Mouse (Mus musculus) adrenal gland, adult (tissue): Measurements from ENCODE around the gene Smtnl2.

Experiments used
- DNase-seq, 2 experiments: peaks; one replicate each; pipeline ENCODE4 v3.0.0; 2022 to 2023; ENCODE audit warnings: low spot score in 1 of 2; ENCODE audit not compliant: inconsistent age in 2 of 2

Smtnl2 gene

DNA sequence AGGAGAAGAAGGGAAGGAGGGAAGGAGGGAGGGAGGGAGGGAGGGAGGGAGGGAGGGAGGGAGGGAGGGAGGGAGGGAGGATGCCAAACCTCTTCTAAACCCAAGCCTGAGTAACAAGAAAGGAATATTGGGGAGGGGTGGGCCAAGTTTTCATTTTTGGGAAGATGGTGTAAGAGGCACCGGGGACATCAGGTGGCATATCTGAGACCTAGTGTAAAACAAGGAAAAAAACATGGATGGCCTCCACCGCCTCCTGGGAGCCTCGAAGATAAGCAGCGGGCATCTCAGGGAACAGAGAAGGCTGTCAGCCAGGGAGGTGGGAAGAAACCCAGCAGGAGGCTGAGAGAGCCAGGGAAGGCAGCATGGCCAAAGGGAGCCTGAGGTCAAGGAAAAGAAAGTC lies 6.0 kb downstream of the Smtnl2 start:
- DNase-seq: no peak

DNA sequence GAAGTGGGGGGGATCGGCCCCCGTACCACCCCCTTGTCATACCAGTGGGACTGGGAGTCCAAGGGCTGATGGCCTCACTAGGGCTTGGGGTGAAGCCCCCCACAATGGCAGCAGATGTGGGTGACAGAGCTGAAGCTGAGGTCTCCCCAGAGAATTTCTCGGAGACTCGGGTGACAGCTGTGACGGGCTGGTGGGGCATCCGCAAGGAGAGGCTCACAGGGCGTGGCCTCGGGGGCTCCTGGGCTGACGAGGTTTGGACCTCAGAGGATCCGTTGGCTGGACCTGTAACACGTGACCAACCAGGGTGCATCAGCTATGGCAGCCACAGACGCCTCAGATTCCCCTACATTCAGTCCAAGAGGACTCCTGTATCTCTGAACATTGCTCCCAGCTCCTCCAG lies 8.5 kb downstream of the Smtnl2 start:
- DNase-seq: no peak

- no peak for DNase-seq
Observed at GRCm38 (mm10) chr11:72402017-72402416, 9.5 kb downstream of the Smtnl2 start.

DNA sequence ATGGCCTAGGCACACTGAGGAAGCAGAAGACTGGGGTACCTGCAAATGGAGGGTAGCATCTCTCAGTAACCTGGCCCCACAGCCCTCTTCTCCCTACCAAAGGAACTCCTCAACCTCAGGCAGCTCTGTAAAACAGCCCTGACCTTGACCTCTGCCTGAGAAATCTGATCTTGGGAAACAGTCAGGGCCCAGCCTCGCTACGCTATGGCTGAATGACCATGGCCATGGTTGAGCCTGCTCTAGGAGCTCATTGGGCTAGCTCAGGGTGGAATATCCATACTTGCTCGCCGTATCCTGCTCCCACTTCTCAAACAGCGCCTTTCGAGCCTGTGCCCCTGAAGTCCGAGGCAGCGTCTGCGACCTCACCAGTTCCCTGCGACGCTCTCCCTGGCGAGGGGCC lies 10.4 kb downstream of the Smtnl2 start:
- DNase-seq: no peak

DNA sequence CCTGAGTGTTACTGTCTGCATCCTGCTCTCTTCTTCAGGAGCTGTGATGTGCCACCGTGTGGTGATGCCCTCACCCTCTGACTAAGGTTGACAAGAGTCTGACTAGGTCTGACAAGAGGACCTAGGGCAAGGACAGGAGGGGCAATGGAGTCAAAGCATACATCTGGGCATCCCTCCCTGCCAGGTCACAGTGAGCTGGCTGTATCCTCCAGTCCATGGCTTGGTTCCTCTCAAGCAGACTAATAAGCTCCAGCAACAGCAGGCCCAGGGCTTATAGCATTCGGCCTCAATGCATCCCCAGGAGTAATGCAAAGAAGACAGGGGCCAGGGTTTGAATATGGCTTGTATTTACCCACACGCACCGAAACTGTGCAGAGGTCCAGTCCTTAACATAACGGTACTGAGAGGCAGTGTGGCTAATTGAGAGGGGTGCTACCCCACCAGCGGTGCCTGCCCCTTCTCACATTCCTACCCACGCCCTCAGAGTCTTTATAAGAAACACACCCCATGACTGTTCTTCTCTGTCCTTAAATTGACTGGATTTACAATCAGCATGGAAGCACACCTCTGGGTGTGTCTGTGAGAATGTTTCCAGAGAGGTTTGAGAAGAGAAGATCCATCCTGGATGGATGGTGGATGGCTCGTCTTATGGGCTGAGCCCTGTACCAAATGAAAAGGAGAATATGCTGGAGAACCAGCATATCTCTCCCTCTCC lies 13.5 kb downstream of the Smtnl2 start:
- no peak for DNase-seq

DNA sequence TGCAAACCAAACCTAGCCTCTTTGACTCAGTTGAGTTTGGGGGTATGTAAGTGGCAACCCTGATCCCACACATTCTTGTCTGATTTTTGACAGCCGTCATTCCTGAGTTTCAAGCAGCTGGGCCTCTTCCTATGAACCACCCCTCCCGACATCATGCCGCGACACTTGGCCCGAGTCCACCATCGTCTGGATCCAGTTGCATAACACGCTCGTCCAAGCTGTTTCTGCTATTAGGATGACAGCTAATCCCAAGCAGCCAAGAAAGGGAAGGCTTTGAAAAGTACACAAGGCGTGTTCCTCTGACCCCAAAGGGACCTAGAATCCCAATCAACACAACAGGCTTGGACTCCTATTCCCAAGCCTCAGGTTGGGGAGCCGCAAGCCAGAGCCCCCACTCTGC lies 14.4 kb downstream of the Smtnl2 start:
- DNase-seq: peak in 1 of 2 experiments; percentile 40

DNA sequence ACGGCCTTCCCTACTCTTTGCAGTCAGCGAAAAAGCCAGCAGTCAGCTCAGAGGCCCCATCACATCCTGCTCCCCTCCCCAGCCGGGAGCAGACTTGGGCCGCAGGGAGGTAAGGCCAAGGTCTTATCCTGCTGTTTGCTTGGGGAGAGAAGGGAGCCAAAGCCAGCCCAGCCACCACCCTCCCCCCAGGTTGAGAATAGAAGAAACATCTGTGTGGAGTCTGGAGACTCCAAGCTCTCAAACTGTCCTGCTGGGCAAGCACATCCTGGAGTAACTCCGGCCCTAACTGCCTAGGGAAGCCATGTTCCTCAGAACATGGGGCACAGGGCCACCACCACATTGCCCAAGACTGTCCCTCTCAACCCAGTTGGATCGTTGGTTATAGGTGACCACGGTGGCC lies 14.9 kb downstream of the Smtnl2 start:
- DNase-seq: peak; percentile 31 to 76

- no peak for DNase-seq
Observed at GRCm38 (mm10) chr11:72395652-72396051, 15.9 kb downstream of the Smtnl2 start.

DNA sequence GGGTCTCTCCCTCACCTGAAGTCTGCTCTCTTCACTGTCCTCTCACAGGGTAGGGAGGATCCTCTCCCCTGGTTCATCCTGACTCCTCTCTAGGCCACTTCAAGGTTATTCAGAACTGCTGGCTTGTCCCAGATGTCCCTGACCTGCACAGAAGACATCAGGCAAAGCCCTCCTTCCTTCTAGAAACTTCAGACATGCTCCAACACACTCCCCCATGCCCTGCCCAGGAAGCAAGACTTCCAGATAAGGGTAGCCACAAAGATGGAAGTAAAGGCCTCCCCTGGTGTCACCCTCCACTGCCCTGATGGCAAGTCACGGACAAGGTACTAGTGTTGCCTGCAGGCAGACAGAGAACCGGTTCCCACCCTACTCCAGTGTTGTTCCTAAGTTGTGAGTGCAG lies 16.8 kb downstream of the Smtnl2 start:
- DNase-seq: no peak

- DNase-seq: peak; percentile 72 to 88
Observed at GRCm38 (mm10) chr11:72393669-72394068, 17.8 kb downstream of the Smtnl2 start.

DNA sequence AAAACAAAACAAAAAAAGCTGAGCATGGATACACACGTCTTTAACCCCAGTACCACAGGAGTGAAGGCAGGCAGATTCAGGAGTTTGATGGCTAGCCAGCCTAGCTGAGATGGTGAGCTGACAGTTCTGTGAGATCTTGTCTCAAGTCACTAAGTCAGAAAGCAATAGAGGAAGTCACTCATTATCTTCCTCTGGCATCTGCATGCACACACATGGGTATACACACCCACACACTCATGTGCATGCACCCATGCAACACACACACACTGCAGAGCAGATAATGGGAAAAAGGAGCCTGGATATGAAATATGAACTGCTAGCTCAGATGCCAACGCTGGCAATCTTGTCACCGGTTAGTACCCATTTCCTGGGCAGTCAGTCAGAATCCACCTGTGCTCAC lies 18.3 kb downstream of the Smtnl2 start:
- no peak for DNase-seq

DNA sequence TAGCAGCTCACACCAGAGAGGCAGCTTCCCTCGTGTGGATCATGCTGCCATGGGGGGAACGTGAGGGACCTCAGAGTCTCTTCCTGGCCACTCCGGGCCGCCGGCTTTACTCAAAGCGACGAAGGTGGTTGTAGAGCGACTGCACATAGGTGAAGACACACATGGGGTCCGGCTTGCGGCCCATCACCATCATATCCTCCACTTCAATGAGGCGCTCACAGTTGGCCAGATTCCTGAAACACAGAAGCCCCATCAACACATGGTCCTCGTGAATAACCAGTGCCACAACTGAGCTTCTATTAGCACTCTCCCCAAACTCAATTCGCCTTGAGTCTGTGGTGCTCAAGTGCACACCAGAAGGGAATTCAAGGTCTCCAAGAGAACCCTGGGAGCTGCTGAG lies 20.3 kb downstream of the Smtnl2 start:
- no peak for DNase-seq

- DNase-seq: no peak
Observed at GRCm38 (mm10) chr11:72389407-72390142, 21.9 kb downstream of the Smtnl2 start.

DNA sequence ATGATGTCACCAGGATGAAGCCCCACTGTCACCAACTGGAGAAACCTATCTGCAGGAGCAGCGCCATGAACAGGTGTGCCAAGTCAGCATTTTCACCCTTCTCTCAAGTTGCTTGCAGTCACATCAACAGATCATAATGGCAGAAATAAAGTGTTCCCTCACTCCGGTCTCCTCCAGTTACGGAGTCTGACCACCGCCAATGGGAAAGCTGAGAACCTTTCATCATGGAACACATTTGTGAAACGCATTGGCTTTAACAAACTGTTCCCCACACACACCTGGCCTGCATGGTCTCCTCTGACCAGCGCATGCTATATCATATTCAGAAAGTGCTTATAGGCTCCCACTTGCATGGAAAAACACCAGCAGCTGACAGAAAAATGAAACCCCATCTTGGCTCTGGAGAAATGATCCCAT lies 23.4 kb downstream of the Smtnl2 start:
- no peak for DNase-seq

DNA sequence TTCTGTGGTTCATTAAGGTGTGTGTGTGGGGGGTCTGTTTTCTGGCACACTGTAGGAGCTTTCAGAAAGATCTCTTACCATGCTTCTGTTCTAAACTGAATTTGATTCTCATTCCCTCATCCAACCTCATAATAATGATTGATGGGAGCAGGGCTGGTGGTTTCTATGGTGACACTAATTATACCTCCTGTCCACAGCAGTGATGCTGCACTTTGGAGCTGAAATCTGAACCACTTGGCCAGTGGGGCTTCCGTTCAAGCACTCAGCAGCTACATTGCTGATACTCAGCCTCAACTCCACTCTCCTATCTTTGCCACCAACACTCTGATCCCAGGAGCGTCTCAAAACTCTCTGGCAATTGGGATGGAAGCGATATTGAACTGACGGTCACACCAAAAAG lies 32.2 kb downstream of the Smtnl2 start:
- no peak for DNase-seq

GRCm38 (mm10) chr11:72378222-72378621 lies 33.3 kb downstream of the Smtnl2 start:
- no peak for DNase-seq

DNA sequence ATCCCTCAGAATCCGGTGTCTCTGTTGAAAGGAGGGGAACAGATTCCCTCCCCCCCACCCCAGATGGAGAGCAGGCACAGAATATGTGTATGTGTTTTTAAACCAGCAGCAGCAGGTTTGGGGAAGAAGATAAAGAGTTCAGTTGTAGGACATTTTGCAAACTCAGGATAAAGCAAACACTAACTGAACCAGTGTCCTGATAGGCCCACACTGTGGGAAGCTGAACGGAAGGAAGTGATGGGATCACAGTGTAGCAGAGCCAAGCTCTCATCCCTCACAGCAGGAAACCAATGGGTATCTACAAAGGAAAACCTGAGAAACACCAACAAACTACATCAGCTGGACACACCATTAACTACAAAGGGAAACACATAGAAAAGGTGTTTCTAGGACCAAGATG lies 35.0 kb downstream of the Smtnl2 start:
- no peak for DNase-seq

DNA sequence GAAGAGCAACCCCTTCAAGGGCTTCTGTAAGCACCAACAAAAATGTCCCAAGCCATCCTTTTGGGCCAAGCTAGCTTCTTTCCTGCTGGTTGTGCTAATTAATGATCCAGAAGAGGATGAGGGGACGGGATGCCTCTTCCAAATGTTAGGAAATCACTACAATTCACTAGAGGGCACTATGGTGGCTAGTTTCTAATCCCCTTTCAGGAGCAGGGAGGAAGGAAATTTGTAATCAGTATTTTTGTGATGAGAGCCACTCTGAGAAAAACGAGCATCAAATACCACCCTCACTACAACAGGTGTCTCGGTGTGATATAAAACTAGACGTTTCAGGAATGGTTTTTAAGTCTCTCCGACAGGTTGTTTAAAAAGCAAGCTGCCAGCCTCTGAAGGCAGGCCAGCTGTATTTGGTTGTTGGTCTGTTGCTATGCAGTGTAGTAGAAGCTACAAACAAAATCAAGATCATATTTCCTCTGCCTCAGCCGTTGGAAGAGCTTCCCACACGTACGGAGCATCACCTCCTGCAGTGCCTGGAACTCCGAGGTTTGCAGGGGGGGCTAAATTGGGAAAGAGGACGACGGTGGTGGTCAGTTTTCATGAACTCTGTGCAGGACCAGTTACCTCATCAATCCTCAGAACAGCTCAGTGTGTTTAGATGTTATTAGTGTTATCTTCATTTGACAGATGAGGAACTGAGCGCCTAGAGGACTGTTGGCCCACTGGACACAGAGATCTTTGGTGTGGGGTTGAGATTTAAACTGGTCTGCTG lies 41.4 kb downstream of the Smtnl2 start:
- DNase-seq: peak in 1 of 2 experiments; percentile 53

GRCm38 (mm10) chr11:72367934-72368674 lies 43.4 kb downstream of the Smtnl2 start:
- DNase-seq: no peak

DNA sequence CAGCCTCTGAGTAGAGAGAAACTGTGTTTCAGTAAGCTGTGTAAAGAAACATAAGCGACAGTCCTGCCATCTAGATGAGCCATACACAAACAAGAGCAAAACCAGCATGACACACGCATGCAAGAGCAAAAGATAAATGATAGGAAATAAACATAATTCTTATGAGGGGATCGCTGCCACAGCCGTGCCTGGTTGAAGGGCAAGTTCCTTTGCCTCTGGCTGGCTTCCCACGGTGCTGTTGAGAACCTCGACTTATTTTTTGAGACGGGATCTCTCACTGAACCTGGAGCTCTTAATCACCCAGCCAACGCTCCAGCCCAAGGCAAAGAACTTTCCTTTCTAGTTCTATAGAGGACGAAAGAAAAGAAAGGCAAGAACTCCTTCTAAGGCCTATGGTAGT lies 45.4 kb downstream of the Smtnl2 start:
- DNase-seq: peak; percentile 47 to 85

DNA sequence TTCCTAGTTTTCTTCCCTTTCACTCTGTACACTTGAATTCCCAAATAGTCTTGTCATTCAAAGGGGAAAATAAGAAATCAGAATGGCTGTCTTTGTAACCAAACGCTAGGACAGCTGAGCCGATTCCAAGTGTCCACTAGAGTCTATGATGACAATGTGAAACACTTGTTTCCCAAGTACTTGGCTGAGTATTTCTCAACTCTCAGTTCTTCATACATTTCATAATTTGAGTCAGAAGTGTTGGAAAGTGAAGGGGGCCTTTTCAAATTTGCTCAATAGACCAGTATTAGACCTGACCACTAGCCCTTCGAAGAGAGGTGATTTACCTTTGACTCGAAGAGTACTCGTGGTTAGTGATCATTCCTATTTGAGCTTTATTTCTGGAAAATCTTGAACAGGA lies 47.0 kb downstream of the Smtnl2 start:
- no peak for DNase-seq
